9 mouse cellular contexts compared by ENCODE assay signal in genomic region chr8:62952481-62952880, GRCm38 (mm10). TPM values are rescaled to one million over a fixed set of nuclear protein-coding genes. Genes with fewer than 3 reads are reported as not detected.
A peak's percentile ranks its signal among the peaks of the same experiment; 100 is the strongest.
DNase-seq lines count a peak whose midpoint lies in the region; ATAC-seq and TF ChIP-seq lines count a peak whose summit lies in the region.
"Had no signal": no experiment of that assay in that cellular context is flagged by ENCODE, and none has a peak within 500 bp of the region (broad histone marks: within the 10 kb centered on the region; RNA-seq: fewer than 3 reads in every experiment).

No protein-coding gene starts in this region.

- H3K36me3 ChIP-seq in embryonic facial prominence, embryonic 14.5 days (ENCODE audit: control insufficient read depth, insufficient read depth, low read length), result no peaks in the 10 kb centered on the region
- H3K36me3 ChIP-seq in intestine, embryonic 16.5 days (ENCODE audit: control insufficient read depth, insufficient read depth, low read length), result no peaks in the 10 kb centered on the region
- H3K36me3 ChIP-seq in midbrain, embryonic 16.5 days (ENCODE audit: control insufficient read depth, insufficient read depth, low read length), result no peaks in the 10 kb centered on the region
- no peaks in the 10 kb centered on the region for H3K36me3 ChIP-seq in lung, postnatal 0 days (ENCODE audit: insufficient read depth, low read length)

- peak overlapping the region; percentile 49 for H3K4me3 ChIP-seq in embryonic facial prominence, embryonic 14.5 days (ENCODE audit: low read depth, low read length)
- peak overlapping the region; percentile 54; the same call in 1 of the 2 replicates for H3K4me3 ChIP-seq in intestine, embryonic 16.5 days (ENCODE audit: low read length)
- peak overlapping the region; percentile 79 for H3K4me3 ChIP-seq in midbrain, embryonic 16.5 days (ENCODE audit: low read depth, low read length)
- no peak overlapping the region for H3K4me3 ChIP-seq in lung, postnatal 0 days (ENCODE audit: low read depth, low read length)

- no peak for ATAC-seq in embryonic facial prominence, embryonic 14.5 days (ENCODE audit: low read depth)
- no peak for ATAC-seq in intestine, embryonic 16.5 days
- ATAC-seq in midbrain, embryonic 16.5 days, result 0 out of 2 replicates have a peak, but pooled peaks have one; percentile 47
- ATAC-seq in lung, postnatal 0 days, result no peak

- H3K4me2 ChIP-seq in embryonic facial prominence, embryonic 14.5 days (ENCODE audit: low read depth, low read length), result peak overlapping the region; percentile 85
- no peak overlapping the region for H3K4me2 ChIP-seq in intestine, embryonic 16.5 days (ENCODE audit: low read depth, low read length)
- peak overlapping the region; percentile 74 for H3K4me2 ChIP-seq in midbrain, embryonic 16.5 days (ENCODE audit: low read length)
- no peak overlapping the region; the same call in 1 of the 2 replicates for H3K4me2 ChIP-seq in lung, postnatal 0 days (replicated peaks; ENCODE audit: low read depth, low read length)

- H3K4me1 ChIP-seq in embryonic facial prominence, embryonic 14.5 days (ENCODE audit: control insufficient read depth, insufficient read depth, low read length), result no peaks in the 10 kb centered on the region
- H3K4me1 ChIP-seq in intestine, embryonic 16.5 days (ENCODE audit: control insufficient read depth, insufficient read depth, low read length), result peaks cover 7% of the 10 kb centered on the region
- 0 out of 2 replicates have a peak, but pooled peaks cover 5% of the 10 kb centered on the region for H3K4me1 ChIP-seq in midbrain, embryonic 16.5 days (ENCODE audit: control insufficient read depth, insufficient read depth, low read length)
- 0 out of 2 replicates have a peak, but pooled peaks cover 3% of the 10 kb centered on the region for H3K4me1 ChIP-seq in lung, postnatal 0 days (ENCODE audit: insufficient read depth, low read depth, low read length)

- no peak for TF ChIP-seq EP300 in lung, postnatal 0 days (IDR thresholded peaks at IDR 0.05)

- H3K9me3 ChIP-seq in embryonic facial prominence, embryonic 14.5 days (ENCODE audit: control insufficient read depth, low read length), result no peaks in the 10 kb centered on the region
- no peaks in the 10 kb centered on the region for H3K9me3 ChIP-seq in intestine, embryonic 16.5 days (ENCODE audit: control insufficient read depth, low read length)
- H3K9me3 ChIP-seq in midbrain, embryonic 16.5 days (replicated peaks; ENCODE audit: control insufficient read depth, low read length, poor library complexity, severe bottlenecking), result no peaks in the 10 kb centered on the region
- no peaks in the 10 kb centered on the region for H3K9me3 ChIP-seq in lung, postnatal 0 days (ENCODE audit: low read length)

- no peak for TF ChIP-seq CTCF in lung, postnatal 0 days (IDR thresholded peaks at IDR 0.05)

- peaks cover 8% of the 10 kb centered on the region; the same call in 1 of the 2 replicates for H3K27me3 ChIP-seq in embryonic facial prominence, embryonic 14.5 days (replicated peaks; ENCODE audit: control insufficient read depth, insufficient read depth, low read length)
- no peaks in the 10 kb centered on the region for H3K27me3 ChIP-seq in intestine, embryonic 16.5 days (replicated peaks; ENCODE audit: control insufficient read depth, insufficient read depth, low read length)
- H3K27me3 ChIP-seq in midbrain, embryonic 16.5 days (ENCODE audit: control insufficient read depth, insufficient read depth, low read depth, low read length), result no peaks in the 10 kb centered on the region
- H3K27me3 ChIP-seq in lung, postnatal 0 days (replicated peaks; ENCODE audit: insufficient read depth, low read length), result 0 out of 2 replicates have a peak, but pooled peaks cover 4% of the 10 kb centered on the region

- peak; percentile 13 for DNase-seq in embryo, embryonic 11 days
- no peak for DNase-seq in embryo, embryonic 10 days (ENCODE audit: low spot score)
- no peak for DNase-seq in embryonic facial prominence, embryonic 14.5 days (ENCODE audit: low spot score)
- no peak for DNase-seq in adrenal gland, postnatal 36 days
- no peak for DNase-seq in lung, postnatal 0 days (ENCODE audit: low spot score)
- DNase-seq in heart, adult 18-20 months, result no peak
- DNase-seq: thymus, postnatal 4 days had no signal

- no peak overlapping the region for H3K9ac ChIP-seq in embryonic facial prominence, embryonic 14.5 days (ENCODE audit: low read depth, low read length)
- no peak overlapping the region for H3K9ac ChIP-seq in intestine, embryonic 16.5 days (ENCODE audit: low read depth, low read length)
- peak overlapping the region; percentile 91 for H3K9ac ChIP-seq in midbrain, embryonic 16.5 days (ENCODE audit: low read depth, low read length)
- H3K9ac ChIP-seq in lung, postnatal 0 days (replicated peaks; ENCODE audit: low read depth), result no peak overlapping the region

- WGBS in embryonic facial prominence, embryonic 14.5 days, result 14% methylated on average over 3 of the region's 3 CpGs
- WGBS in intestine, embryonic 16.5 days, result 21% methylated on average over 3 of the region's 3 CpGs
- WGBS in midbrain, embryonic 16.5 days, result 11% methylated on average over 3 of the region's 3 CpGs
- 17% methylated on average over 3 of the region's 3 CpGs for WGBS in lung, postnatal 0 days

- no peak overlapping the region for H3K27ac ChIP-seq in embryonic facial prominence, embryonic 14.5 days (replicated peaks; ENCODE audit: low read depth, low read length)
- no peak overlapping the region for H3K27ac ChIP-seq in intestine, embryonic 16.5 days (ENCODE audit: low read length)
- peak overlapping the region; percentile 86; the same call in 1 of the 2 replicates for H3K27ac ChIP-seq in midbrain, embryonic 16.5 days (ENCODE audit: low read length)
- no peak overlapping the region for H3K27ac ChIP-seq in lung, postnatal 0 days (ENCODE audit: low read length)

RNA-seq across cellular contexts. Expression of gene Spock3, which starts 1.7 kb away (rescaled TPM):
- polyA plus RNA-seq in embryonic facial prominence, embryonic 14.5 days (2014; fragmentation: Nextera tagmentation; extraction: Ambion mirVana), result 18.5 and 20.5 TPM in 2 replicates
- polyA plus RNA-seq in intestine, embryonic 16.5 days (2015; fragmentation: Nextera tagmentation; extraction: Ambion mirVana), result 10.8 and 11.7 TPM in 2 replicates
- 72.8 and 74.9 TPM in 2 replicates for polyA plus RNA-seq in midbrain, embryonic 16.5 days (2015; fragmentation: Nextera tagmentation; extraction: Ambion mirVana)
- total RNA-seq in adrenal gland, postnatal 36 days (2021), result 1 to 10 TPM; 2.2 TPM
- 0.38 and 0.49 TPM in 2 replicates for polyA plus RNA-seq in lung, postnatal 0 days (2015; fragmentation: Nextera tagmentation; extraction: Ambion mirVana)
- total RNA-seq in heart, adult 18-20 months (2021), result under 1 TPM; 0.17 to 0.18 TPM

Comparison
In these comparisons a context has a peak if more than half of its experiments do, and no peak if none do; other contexts are left out.
1. H3K4me2 ChIP-seq: peak in embryonic facial prominence, embryonic 14.5 days (single experiment) and midbrain, embryonic 16.5 days (single experiment); none in intestine, embryonic 16.5 days (single experiment) and lung, postnatal 0 days (single experiment).